Mouse (Mus musculus) kidney, postnatal 0 days (tissue): ENCODE measurements around the gene Ccdc87. TPM values are rescaled to one million over a fixed set of nuclear protein-coding genes. Genes with fewer than 3 reads are reported as not detected.
"Not testable (repeated sequence)": the region's sequence is repeated elsewhere in the genome, so short reads cannot be mapped to it uniquely, and the experiment has no call there.

Experiments
- ATAC-seq: fragments of 200-750 bp; cut with Nextera tagmentation; replicated peaks from 2 replicates; pipeline ENCODE4 v1.8.0; 2017; ENCODE audit warnings: low read depth, moderate number of reproducible peaks, moderate TSS enrichment, moderate library complexity; ENCODE audit not compliant: low FRiP score
- DNase-seq: peaks from one replicate; pipeline ENCODE4 v3.0.0-alpha.2; 2016; ENCODE audit warnings: low spot score
- H3K27ac ChIP-seq: fragments of 300-500 bp; sonication (generic); 2 replicates; pipeline ENCODE4 v1.5.1; 2014; ENCODE audit warnings: mild to moderate bottlenecking
- H3K27me3 ChIP-seq: fragments of 300-500 bp; sonication (generic); 2 replicates; pipeline ENCODE4 v1.6.1; 2014; ENCODE audit warnings: low read length, mixed read lengths; ENCODE audit not compliant: insufficient read depth
- H3K36me3 ChIP-seq: fragments of 300-500 bp; sonication (generic); 2 replicates; pipeline ENCODE4 v1.6.1; 2014; ENCODE audit warnings: low read length, mixed read lengths; ENCODE audit not compliant: insufficient read depth
- H3K4me1 ChIP-seq: fragments of 300-500 bp; sonication (generic); replicated peaks from 2 replicates; pipeline ENCODE4 v1.6.1; 2014; ENCODE audit warnings: antibody characterized with exemption, low read length, mixed read lengths; ENCODE audit not compliant: insufficient read depth
- H3K4me2 ChIP-seq: fragments of 300-500 bp; sonication (generic); 2 replicates; pipeline ENCODE4 v1.6.1; 2014; ENCODE audit warnings: mild to moderate bottlenecking, low read length, moderate library complexity, mixed read lengths
- H3K4me3 ChIP-seq: fragments of 300-500 bp; sonication (generic); replicated peaks from 2 replicates; pipeline ENCODE4 v1.5.1; 2014; ENCODE audit warnings: low read depth, low read length
- H3K9ac ChIP-seq: fragments of 300-500 bp; sonication (generic); 2 replicates; pipeline ENCODE4 v1.6.1; 2014; ENCODE audit warnings: low read depth, low read length
- H3K9me3 ChIP-seq: fragments of 300-500 bp; sonication (generic); replicated peaks from 2 replicates; pipeline ENCODE4 v1.6.1; 2016; ENCODE audit warnings: low read length, inconsistent platforms, mixed read lengths
- CTCF ChIP-seq: IDR thresholded peaks from 2 replicates; pipeline ENCODE4 v1.5.1; 2016; ENCODE audit warnings: antibody characterized with exemption, low read depth, mild to moderate bottlenecking, moderate library complexity
- WGBS: fragments of 180-500 bp; shearing (Covaris S2); extraction: QIAGEN DNeasy Blood & Tissue Kit; methylation state at CpG from one replicate; pipeline ENCODE4 v1.1.7; 2014; 5-methylcytosine and 5-hydroxymethylcytosine counted together
- polyA plus RNA-seq: library from polyadenylated mRNA; unstranded; fragments of >200 nt; fragmentation: Nextera tagmentation; extraction: Ambion mirVana; gene quantifications from 2 replicates; pipeline ENCODE4 v1.2.1, GENCODE M21; 2015

Gene Ccdc87
- polyA plus RNA-seq, 1 experiment from 2014 or later: not detected

- not testable (repeated sequence) for ATAC-seq, H3K36me3 ChIP-seq, H3K27me3 ChIP-seq, H3K9me3 ChIP-seq, DNase-seq
- TF ChIP-seq CTCF: peak; percentile 36; the same call in 1 of the 2 replicates
- Histone ChIP-seq H3K4me3 (peak overlapping the region; percentile 60), H3K27ac (peak overlapping the region; percentile 96), H3K9ac (peak overlapping the region; percentile 83), H3K4me2 (peak overlapping the region; percentile 91), H3K4me1 (peaks cover 10% of the 10 kb centered on the region; the same call in 1 of the 2 replicates)
- 76% methylated on average over 8 of the region's 8 CpGs for WGBS
These were observed 26.7 kb upstream of the Ccdc87 start for GRCm38 (mm10) chr19:4812334-4812949.

- Histone ChIP-seq H3K4me1 (peaks cover 10% of the 10 kb centered on the region; the same call in 1 of the 2 replicates), H3K36me3 (no peaks in the 10 kb centered on the region), H3K9me3 (no peaks in the 10 kb centered on the region), H3K4me2 (no peak overlapping the region), H3K27ac (no peak overlapping the region), H3K9ac (no peak overlapping the region), H3K4me3 (no peak overlapping the region), H3K27me3 (no peaks in the 10 kb centered on the region)
- TF ChIP-seq CTCF: peak; percentile 52
- no peak for ATAC-seq
- WGBS: 87% methylated on average over 6 of the region's 6 CpGs
- DNase-seq: no peak
These were observed 26.2 kb upstream of the Ccdc87 start for GRCm38 (mm10) chr19:4813015-4813414.

- H3K27me3 ChIP-seq: no peaks in the 10 kb centered on the region
- 40% methylated on average over 1 of the region's 1 CpGs for WGBS
- 0 out of 2 replicates have a peak, but pooled peaks have one; percentile 34 for ATAC-seq
- TF ChIP-seq CTCF: no peak
- DNase-seq: no peak
- H3K9me3 ChIP-seq: no peaks in the 10 kb centered on the region
- no peak overlapping the region for H3K4me3 ChIP-seq
- H3K36me3 ChIP-seq: no peaks in the 10 kb centered on the region
- no peak overlapping the region for H3K4me2 ChIP-seq
- H3K27ac ChIP-seq: no peak overlapping the region
- H3K9ac ChIP-seq: no peak overlapping the region
- H3K4me1 ChIP-seq: no peaks in the 10 kb centered on the region
These were observed 21.9 kb upstream of the Ccdc87 start for GRCm38 (mm10) chr19:4817182-4817835.

- peak; percentile 95 for ATAC-seq
- H3K9ac ChIP-seq: no peak overlapping the region
- peak overlapping the region; percentile 66 for H3K27ac ChIP-seq
- DNase-seq: peak; percentile 62
- H3K9me3 ChIP-seq: no peaks in the 10 kb centered on the region
- no peaks in the 10 kb centered on the region for H3K27me3 ChIP-seq
- no peaks in the 10 kb centered on the region for H3K4me1 ChIP-seq
- WGBS: 52% methylated on average over 5 of the region's 5 CpGs
- peaks cover 9% of the 10 kb centered on the region; the same call in 1 of the 2 replicates for H3K36me3 ChIP-seq
- H3K4me2 ChIP-seq: no peak overlapping the region
- TF ChIP-seq CTCF: peak; percentile 54
- no peak overlapping the region for H3K4me3 ChIP-seq
These were observed 18.4 kb upstream of the Ccdc87 start for GRCm38 (mm10) chr19:4820678-4821303.

- H3K36me3 ChIP-seq: peaks cover 10% of the 10 kb centered on the region; the same call in 1 of the 2 replicates
- DNase-seq: peak; percentile 47
- ATAC-seq: no peak
- H3K9ac ChIP-seq: no peak overlapping the region
- H3K9me3 ChIP-seq: no peaks in the 10 kb centered on the region
- H3K4me3 ChIP-seq: no peak overlapping the region
- no peaks in the 10 kb centered on the region for H3K4me1 ChIP-seq
- H3K4me2 ChIP-seq: no peak overlapping the region
- TF ChIP-seq CTCF: no peak
- WGBS: 39% methylated on average over 16 of the region's 16 CpGs
- no peak overlapping the region for H3K27ac ChIP-seq
- H3K27me3 ChIP-seq: no peaks in the 10 kb centered on the region
These were observed 10.6 kb upstream of the Ccdc87 start for GRCm38 (mm10) chr19:4828444-4829114.

- H3K27me3 ChIP-seq: no peaks in the 10 kb centered on the region
- no peak overlapping the region for H3K4me3 ChIP-seq
- 60% methylated on average over 7 of the region's 7 CpGs for WGBS
- TF ChIP-seq CTCF: no peak
- no peak overlapping the region for H3K4me2 ChIP-seq
- H3K9me3 ChIP-seq: no peaks in the 10 kb centered on the region
- ATAC-seq (no peak), DNase-seq (no peak)
- no peak overlapping the region for H3K27ac ChIP-seq
- no peak overlapping the region for H3K9ac ChIP-seq
- H3K4me1 ChIP-seq: no peaks in the 10 kb centered on the region
- H3K36me3 ChIP-seq: peaks cover 12% of the 10 kb centered on the region; the same call in 1 of the 2 replicates
These were observed 10.0 kb upstream of the Ccdc87 start for GRCm38 (mm10) chr19:4829156-4829555.
